Mouse (Mus musculus) 3T3-L1 (cell line): ENCODE measurements around the gene Mob3a.
"Not testable (repeated sequence)": the region's sequence is repeated elsewhere in the genome, so short reads cannot be mapped to it uniquely, and the experiment has no call there.

Source experiments
- DNase-seq: peaks from one replicate; pipeline ENCODE4 v3.0.0-alpha.2; 2015; ENCODE audit warnings: low read depth, low spot score

The Mob3a gene

GRCm38 (mm10) chr10:80663485-80664196 is 38.1 kb downstream of the Mob3a start:
- DNase-seq = no peak

DNA sequence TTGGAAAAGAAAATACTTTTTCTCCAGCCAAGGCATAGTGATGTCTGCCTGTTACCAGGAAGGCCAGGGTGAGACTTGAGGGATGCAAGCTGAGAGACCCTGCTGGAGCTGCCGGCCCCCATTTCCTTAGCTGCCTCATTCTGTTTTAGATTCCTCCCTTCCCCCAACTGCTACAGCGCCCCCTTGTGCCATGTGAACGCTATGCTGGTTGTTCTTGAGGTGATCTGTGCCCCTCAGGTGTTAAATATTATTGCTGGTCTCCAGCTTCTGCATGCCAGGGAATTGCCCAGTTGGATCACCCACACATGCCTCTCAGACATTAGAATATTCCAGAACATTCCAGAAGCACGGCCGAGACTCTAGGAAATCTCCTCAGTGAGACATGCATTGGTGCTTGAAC is 40.6 kb downstream of the Mob3a start:
- DNase-seq = no peak

GRCm38 (mm10) chr10:80659213-80659612 is 42.6 kb downstream of the Mob3a start:
- DNase-seq = peak; percentile 85

- no peak for DNase-seq
Measured at GRCm38 (mm10) chr10:80658841-80659202, 43.0 kb downstream of the Mob3a start.

DNA sequence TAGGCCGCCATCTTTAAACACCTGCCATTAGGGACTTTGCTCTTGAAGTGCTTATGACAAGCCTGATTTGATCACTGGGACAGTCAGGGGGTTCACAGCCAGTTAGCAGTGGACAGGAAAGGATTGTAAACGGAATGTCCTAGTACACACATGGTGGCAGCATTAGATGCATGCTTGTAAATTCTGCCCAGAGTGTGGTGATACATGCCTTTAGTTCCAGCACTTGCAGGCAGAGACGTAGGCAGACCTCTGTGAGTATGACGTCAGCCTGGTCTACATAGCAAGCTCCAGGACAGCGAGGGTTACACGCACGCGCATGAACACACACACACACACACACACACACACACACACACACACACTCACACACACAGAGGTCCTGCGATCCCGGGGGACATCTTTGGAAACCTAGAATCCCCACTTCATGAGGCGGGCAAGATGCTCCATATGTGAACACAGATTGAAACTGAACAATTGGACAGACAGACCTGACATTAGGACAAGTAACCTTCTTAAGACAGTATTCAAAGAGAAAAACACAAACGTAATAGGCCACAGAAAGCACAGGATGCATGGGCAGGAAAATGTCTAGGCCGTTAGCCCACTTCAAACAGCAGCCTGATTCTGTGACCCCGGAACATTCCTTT is 43.5 kb downstream of the Mob3a start:
- no peak for DNase-seq

- peak; percentile 61 for DNase-seq
Measured at GRCm38 (mm10) chr10:80656863-80657623, 44.7 kb downstream of the Mob3a start, which contains the start of gene Btbd2. Btbd2 (minus strand) TSS chr10:80657071.

DNA sequence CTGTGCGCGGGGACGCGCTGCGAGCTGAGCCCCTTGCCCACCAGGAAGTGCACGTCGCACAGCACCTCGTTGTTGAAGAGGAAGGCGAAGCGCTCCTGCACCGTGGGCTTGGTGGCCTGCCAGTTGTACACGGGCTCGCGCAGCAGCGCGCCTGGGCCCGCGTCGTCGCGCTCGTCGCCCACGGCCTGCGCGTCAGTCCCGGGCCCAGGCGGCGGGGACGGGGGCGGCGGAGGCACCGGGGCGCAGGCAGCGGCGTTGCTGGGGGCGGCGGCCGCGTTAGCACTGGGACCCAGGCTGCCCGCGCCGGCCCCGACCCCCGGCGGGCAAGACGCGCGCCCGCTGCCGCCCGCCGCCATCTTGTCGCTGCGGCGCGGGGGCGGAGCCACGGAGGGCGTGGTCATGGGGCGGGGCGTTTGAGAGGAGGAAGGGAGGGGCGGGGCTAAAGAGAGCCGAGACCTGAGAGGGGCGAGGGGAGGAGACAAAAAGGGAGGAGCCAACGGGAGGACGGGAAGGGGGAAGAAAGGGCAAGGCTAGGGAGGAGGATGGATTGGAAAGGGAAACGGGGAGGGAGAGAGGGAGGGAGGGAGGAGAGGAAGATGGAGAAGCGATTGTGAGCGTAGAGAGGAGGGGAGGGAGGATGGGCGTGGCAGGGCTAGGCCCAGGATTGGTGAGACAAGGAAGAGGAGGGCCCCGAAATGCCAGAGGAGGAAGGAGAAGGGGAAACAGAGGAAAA is 45.5 kb downstream of the Mob3a start:
- peak; percentile 99 for DNase-seq

- no peak for DNase-seq
Measured at GRCm38 (mm10) chr10:80655406-80656129, 46.2 kb downstream of the Mob3a start.

DNA sequence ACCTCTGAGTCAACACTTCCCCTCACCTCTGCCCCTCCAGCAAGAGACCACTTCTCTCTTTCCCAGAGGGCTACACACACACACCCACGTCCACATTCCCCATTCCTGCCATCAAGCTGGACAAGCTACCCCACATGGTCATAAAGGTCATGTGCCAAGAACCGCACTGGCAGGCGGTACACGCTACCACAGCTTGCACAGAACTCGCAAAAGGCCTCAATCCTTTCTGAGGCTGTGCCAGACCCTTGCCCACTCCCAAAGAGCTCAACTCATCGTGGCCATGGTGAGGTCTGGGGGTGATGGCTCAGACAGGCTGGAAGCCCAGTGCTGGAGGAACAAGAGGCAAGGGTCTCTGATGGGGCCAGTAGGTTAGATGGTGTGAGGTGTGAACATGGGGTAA is 46.9 kb downstream of the Mob3a start:
- no peak for DNase-seq

GRCm38 (mm10) chr10:80653156-80653720 is 48.5 kb downstream of the Mob3a start:
- DNase-seq = peak; percentile 67

DNA sequence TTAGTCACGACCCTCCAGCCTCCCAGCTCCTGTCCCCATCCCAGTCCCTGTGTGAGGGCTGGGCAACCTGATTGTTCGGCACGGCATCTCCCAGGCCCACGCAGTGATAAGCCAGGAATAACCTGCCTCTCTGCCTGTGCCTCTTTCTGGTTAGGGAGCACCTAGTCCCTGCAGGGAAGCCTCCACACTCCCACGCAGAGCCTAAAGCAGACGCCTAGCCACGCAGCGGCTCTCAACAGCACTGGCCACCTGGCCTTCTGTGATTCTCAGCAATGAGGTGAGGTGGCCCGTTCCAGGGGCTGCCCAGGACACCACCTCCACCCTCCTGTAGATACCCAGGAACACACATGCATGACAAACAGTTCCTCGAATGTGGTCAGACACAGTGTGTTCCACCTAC is 51.4 kb downstream of the Mob3a start:
- no peak for DNase-seq

GRCm38 (mm10) chr10:80649910-80650309 is 51.9 kb downstream of the Mob3a start:
- DNase-seq = not testable (repeated sequence)

DNA sequence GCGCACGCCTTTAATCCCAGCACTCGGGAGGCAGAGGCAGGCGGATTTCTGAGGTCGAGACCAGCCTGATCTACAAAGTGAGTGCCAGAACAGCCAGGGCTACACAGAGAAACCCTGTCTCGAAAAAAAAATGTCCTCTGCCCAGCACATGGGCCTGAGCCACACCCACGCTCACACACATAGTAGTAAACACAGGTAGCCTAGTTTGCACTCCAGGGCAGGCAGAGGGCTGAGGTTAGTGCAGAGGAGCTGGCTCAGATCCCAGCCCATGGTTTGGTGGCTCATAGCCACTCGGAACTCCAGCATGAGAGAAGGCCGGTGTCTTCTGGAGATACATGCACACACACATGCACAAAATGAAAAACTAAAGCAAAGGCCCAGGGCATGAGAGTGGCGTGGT is 54.8 kb downstream of the Mob3a start:
- DNase-seq = no peak

GRCm38 (mm10) chr10:80635345-80635744 is 66.4 kb downstream of the Mob3a start:
- DNase-seq = no peak
